Mouse (Mus musculus) spleen, postnatal 4 days (tissue): ENCODE data around the gene Fam69b.

Source experiments
- DNase-seq, 2 experiments: peaks; one replicate each; pipeline ENCODE4 v3.0.0; 2022; ENCODE audit warnings: low spot score in 2 of 2

Gene Fam69b

DNA sequence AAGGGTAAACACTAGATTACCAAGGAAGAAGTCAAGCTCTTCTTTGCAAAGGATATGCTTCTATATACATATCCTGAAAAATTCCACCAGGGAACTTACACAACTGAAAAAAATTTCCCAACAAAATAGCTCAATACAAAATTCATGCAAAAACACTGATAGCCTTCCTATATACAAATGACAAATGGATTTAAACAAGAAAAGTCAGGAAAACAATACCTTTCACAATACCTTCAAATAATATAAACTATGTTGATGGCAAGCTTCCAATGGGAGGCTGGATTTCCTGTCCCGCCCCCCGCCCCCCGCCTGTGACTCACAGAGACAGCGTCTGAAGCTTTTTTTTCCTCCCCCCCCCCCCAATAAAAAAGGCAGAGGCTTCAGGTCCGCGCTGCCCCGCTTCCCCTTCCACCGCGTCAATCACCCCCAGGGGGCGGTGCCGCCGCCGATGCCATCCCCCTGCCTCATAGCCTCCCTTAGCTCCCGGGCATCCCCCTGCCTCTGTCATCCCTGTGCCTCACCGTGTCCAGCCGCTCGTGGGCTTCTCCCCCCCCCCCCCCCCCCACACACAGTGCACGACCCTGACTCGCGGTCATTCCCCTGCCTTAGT lies 33.0 kb downstream of the Fam69b start:
- peak in 1 of 2 experiments; percentile 64 for DNase-seq

DNA sequence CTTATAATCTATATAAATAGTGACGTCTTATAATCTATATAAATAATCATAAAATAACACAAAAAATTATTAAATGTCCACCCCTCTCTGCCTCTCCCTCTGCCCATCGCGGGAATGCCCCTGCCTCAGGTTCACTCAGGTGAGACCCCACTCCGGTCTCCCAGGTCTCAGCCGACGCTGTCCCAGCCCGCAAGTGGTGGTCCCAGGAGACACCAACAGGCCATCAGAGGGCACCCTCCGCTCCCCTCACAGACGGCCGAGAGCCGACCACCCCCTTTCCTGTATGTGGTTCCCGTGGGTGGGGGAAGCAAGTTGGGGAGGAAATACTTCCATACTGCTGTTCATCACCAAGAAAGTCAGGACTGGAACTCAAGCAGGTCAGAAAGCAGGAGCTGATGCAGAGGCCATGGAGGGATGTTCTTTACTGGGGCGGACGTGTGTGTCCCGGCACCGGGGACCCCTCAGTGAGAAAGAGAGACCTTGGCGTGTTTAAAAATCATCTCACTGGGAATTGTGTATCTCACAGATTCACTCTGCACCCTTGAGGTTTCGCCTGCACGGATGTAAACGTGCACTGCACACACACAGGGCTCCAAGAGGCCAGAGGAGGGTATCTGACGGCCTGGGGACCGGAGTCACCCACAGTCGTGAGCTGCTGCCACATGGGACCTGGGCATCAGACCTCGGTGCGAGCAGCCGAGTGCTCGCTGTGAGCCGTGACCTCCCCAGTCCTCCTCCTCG lies 33.7 kb downstream of the Fam69b start:
- no peak for DNase-seq

DNA sequence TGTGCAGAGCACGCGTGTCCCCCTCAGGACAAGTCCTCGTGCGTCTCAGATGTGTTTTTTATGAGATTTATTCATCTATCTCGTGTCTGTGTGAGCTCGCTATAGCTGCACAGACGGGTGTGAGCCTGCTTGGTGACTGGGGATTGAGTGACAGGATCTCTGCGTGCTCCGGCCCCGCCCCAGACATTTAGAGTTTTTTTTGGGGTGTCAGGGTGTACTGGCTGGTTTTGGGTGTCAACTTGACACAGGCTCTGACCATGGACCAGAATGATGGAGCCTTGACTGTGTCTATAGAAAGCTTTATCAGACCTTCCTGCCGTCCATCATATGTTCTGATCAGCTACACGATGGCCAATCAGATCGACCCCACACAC lies 34.2 kb downstream of the Fam69b start:
- DNase-seq, result no peak

DNA sequence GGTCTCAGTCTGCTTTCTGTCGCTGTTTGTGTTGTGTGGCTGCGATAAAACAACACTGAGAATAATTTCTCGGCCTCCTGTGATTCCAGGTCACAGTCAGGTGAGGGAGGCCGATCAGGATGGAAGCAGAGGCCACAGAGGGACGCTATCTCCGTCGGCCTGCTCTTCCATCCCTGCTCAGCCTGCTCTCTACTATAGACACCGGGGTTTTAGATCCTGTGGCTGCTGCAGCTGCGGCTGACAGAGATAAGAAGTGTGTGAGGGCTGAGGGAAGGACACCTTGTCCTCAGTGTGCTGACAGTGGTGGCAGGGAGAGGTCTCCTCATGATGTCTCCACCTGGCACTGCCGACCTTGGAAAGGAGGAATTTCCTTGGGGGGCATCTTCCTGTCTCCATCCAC lies 34.9 kb downstream of the Fam69b start:
- DNase-seq, result no peak

DNA sequence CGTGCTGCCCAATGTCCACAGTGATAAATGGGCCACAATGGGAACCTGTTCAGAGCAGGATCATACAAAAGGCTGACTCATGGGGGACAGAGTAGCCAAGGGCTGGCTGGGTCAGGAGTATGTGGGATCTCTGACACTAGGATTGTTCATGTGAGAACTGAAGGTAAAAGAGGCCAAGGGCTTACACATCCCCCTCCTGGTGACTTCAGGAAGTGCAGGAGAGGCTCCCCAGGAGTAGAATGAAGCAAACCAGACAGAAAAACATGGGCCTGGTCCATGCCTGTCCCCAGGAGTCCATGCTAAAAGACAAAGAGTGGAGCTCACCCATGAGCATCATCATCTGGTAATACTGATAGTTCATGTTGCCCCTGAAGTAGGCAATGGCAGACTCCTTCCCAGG lies 35.3 kb downstream of the Fam69b start:
- peak; percentile 53 to 80 for DNase-seq

DNA sequence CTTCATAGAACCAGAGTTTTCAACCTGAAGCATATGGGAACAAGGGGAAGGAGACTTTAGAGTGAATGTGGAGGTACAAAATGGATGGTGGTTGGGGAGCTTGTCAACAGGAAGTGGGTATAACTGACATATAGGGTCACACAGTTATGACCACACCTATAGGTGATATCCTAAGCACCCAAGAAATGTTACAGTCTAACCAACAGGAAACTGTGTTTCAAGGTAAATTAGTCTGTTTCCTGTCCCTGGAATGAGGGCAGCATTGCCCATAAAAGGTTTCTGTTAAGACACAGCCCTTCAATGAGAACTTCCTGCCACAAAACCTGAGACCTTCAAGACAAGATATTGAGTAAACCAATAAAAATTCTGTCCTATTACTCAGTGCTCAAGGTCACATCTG lies 40.5 kb downstream of the Fam69b start:
- DNase-seq, result no peak

DNA sequence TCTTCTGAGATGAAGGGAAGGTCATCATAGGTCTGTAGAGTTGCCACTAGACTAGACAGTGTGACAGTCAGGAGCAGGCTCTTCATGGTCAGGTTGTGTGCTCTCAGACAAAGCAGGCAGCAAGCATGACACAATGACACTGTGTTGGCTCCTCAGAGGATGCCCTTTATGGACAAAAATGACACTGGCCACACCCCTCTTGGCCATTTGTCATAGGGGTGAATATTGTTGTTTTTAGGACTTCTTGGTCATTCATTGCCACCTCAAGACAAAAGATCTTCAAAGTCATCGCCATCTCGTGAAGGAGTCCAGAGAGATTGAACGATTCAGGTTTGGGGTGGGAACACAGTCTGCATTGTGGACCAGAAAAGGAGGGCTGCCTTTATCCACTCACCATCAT lies 42.9 kb downstream of the Fam69b start, which contains the start of gene Lcn4:
Gene Lcn4, minus strand, starts transcription at position 101 of the 400 bp plus-strand sequence.
- DNase-seq, result no peak
